Mouse (Mus musculus) heart, embryonic 14.5 days (tissue): ENCODE results near the gene Ptpdc1. TPM values are rescaled to one million over a fixed set of nuclear protein-coding genes. Genes with fewer than 3 reads are reported as not detected.

Source experiments
- ATAC-seq: fragments of 200-750 bp; cut with Nextera tagmentation; 2 replicates; pipeline ENCODE4 v1.8.0; 2017; ENCODE audit warnings: low read depth, moderate TSS enrichment; ENCODE audit not compliant: insufficient number of reproducible peaks, insufficient read depth, low FRiP score
- H3K27ac ChIP-seq, 2 experiments: fragments of 200-500 bp in 1 of 2; fragments of 300-500 bp in 1 of 2; sonication (generic) in 1 of 2; replicated peaks in 1 of 2; 2 replicates each; pipeline ENCODE4 v1.5.1; 2012 to 2014; ENCODE audit warnings: low read depth in 2 of 2, low read length in 2 of 2, control low read depth in 1 of 2, mild to moderate bottlenecking in 1 of 2, mixed read lengths in 1 of 2; ENCODE audit not compliant: control insufficient read depth in 1 of 2, insufficient read depth in 1 of 2
- H3K27me3 ChIP-seq: fragments of 300-500 bp; sonication (generic); 2 replicates; pipeline ENCODE4 v1.6.1; 2014; ENCODE audit warnings: mild to moderate bottlenecking, low read length, control low read depth; ENCODE audit not compliant: control insufficient read depth, insufficient read depth
- H3K36me3 ChIP-seq: fragments of 300-500 bp; sonication (generic); 2 replicates; pipeline ENCODE4 v1.6.1; 2014; ENCODE audit warnings: mild to moderate bottlenecking, control low read depth, low read length, mixed read lengths; ENCODE audit not compliant: control insufficient read depth, insufficient read depth
- H3K4me1 ChIP-seq, 2 experiments: fragments of 200-500 bp in 1 of 2; fragments of 300-500 bp in 1 of 2; sonication (generic) in 1 of 2; 2 replicates each; pipeline ENCODE4 v1.6.1; 2012 to 2014; ENCODE audit warnings: low read length in 2 of 2, control low read depth in 1 of 2, mixed read lengths in 1 of 2; ENCODE audit not compliant: control insufficient read depth in 2 of 2, insufficient read depth in 2 of 2
- H3K4me2 ChIP-seq: fragments of 300-500 bp; sonication (generic); 2 replicates; pipeline ENCODE4 v1.6.1; 2014; ENCODE audit warnings: mild to moderate bottlenecking, low read length
- H3K4me3 ChIP-seq, 2 experiments: fragments of 200-500 bp in 1 of 2; fragments of 300-500 bp in 1 of 2; sonication (generic) in 1 of 2; 2 replicates each; pipeline ENCODE4 v1.5.1; 2012 to 2014; ENCODE audit warnings: low read length in 2 of 2, mild to moderate bottlenecking in 2 of 2, control low read depth in 1 of 2, low read depth in 1 of 2, moderate library complexity in 1 of 2; ENCODE audit not compliant: control insufficient read depth in 1 of 2, insufficient read depth in 1 of 2
- H3K9ac ChIP-seq: fragments of 300-500 bp; sonication (generic); 2 replicates; pipeline ENCODE4 v1.6.1; 2014; ENCODE audit warnings: mild to moderate bottlenecking, low read length
- H3K9me3 ChIP-seq: fragments of 300-500 bp; sonication (generic); 2 replicates; pipeline ENCODE4 v1.6.1; 2016; ENCODE audit warnings: low read length, control low read depth; ENCODE audit not compliant: control insufficient read depth
- WGBS: fragments of 180-500 bp; shearing (Covaris S2); extraction: QIAGEN DNeasy Blood & Tissue Kit; methylation state at CpG from one replicate; pipeline ENCODE4 v1.1.7; 2014; 5-methylcytosine and 5-hydroxymethylcytosine counted together
- polyA plus RNA-seq: library from polyadenylated mRNA; unstranded; fragments of >200 nt; fragmentation: Nextera tagmentation; extraction: Ambion mirVana; gene quantifications from 2 replicates; pipeline ENCODE4 v1.2.1, GENCODE M21; 2014

Ptpdc1 gene
- polyA plus RNA-seq, 1 experiment from 2014 or later: 8.6 TPM

DNA sequence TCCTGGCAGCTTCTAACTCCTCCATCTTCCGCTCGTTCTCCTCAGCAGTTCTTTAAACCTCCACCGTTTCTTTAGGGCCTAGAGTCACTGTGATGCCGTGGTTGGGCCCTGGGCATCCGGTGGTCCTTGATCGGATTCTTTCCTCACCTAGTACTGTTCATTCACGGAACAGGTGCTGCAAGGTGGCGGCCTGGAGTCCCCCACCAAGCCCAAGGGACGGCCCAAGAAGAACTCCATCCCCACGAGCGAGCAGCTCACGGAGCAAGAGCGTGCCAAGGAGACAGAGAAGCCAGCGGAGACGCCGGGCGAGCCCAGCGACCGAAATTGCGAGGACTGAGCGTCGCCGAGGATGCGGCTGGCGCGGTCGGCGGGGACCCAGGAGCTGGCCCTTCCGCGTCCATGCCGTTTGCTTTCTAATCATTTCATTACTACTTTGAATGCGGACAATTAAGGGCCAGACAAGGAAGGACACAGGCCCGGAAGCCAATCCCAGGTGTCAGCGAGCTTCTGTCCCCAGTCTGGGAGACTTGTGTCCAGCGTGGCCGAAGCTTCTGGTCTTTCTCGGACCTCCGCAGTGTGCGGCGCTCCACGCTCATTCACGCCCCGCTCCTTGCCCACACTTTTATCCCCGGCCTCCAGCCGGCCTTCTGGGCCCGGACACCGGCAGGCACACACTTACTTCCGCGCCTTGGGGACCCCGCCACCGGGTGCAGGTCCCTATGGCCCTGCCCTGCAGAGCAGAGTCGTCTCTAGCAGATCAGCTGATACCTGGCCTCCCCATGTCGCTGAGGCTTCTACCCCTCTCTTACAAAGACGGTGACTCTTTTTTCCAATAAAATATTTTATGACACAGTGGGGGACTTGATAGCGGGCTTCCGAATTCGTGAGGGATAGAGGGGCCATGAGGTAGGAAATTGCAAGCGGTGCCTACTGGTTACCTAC, 40.5 kb upstream of the Ptpdc1 start:
- Histone ChIP-seq H3K4me2 (peak overlapping the region; percentile 11; the same call in 1 of the 2 replicates), H3K9me3 (no peaks in the 10 kb centered on the region)
- 3% methylated on average over 58 of the region's 58 CpGs for WGBS

DNA sequence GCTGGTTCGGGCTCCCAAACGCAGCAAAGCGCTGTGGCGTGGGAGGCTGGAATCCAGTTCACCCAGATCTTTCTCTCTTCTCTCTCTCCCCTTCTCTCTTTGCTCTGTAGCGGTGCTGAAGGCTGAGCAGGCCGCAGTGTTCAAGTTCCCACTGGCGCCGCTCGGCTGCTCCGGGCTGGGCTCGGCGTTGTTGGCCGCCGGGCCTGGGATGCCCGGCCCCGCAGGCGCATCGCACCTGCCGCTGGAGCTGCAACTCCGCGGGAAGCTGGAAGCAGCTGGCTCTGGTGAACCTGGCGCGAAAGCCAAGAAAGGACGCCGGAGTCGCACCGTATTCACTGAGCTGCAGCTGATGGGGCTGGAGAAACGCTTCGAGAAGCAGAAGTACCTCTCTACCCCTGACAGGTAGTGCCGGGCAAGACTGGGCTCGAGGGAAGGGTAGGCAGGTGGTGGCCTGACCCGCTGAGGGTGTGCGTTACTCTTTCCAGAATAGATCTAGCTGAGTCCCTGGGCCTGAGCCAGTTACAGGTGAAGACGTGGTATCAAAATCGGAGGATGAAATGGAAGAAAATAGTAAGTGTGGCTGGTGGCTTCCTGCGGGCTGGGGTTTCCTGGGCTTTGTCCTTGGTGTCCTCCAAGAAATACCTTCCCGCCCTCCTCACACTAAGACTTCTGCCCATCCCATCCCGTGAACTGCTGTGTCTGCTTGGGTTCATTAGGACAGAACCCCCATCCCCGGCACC, 39.6 kb upstream of the Ptpdc1 start:
- no peak overlapping the region for H3K4me3 ChIP-seq
- no peak overlapping the region for H3K4me2 ChIP-seq
- no peaks in the 10 kb centered on the region for H3K36me3 ChIP-seq
- 3% methylated on average over 39 of the region's 39 CpGs for WGBS
- H3K27ac ChIP-seq: no peak overlapping the region
- H3K4me1 ChIP-seq: peaks cover 3 to 27% of the 10 kb centered on the region in 2 experiments; a peak in 3 of 4 replicates
- no peaks in the 10 kb centered on the region for H3K9me3 ChIP-seq
- ATAC-seq: no peak
- peaks cover 99% of the 10 kb centered on the region for H3K27me3 ChIP-seq
- no peak overlapping the region for H3K9ac ChIP-seq

More for the DNA sequence above, 40.5 kb upstream of the Ptpdc1 start:
- Histone ChIP-seq H3K36me3 (no peaks in the 10 kb centered on the region), H3K9ac (no peak overlapping the region), H3K27ac (no peak overlapping the region), H3K27me3 (peaks cover 99% of the 10 kb centered on the region), H3K4me1 (peaks cover 3 to 23% of the 10 kb centered on the region in 2 experiments; a peak in 3 of 4 replicates), H3K4me3 (peak overlapping the region in 1 of 2 experiments; percentile 4; a peak in 1 of 4 replicates)
- ATAC-seq: no peak

DNA sequence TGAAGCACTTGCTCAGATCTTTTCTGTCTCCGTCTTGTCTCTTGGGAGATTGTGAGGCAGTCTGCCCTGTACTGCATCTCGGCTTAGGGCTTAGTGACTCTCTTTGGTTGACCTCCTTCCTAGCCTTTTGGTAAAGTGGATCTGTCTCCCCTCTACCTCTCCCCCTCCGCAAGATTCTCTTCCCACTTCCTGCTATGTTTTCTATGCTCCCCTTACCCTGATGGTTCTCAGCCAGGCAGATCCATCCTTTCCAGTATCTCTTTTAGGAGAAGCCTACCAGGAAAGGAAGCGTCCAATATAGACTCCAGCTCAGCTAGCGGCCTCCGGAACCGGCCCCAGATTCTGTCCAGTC, 38.5 kb upstream of the Ptpdc1 start:
- whole genome bisulfite sequencing: 17% methylated on average over 7 of the region's 7 CpGs
- no peak overlapping the region for H3K4me3 ChIP-seq
- H3K27ac ChIP-seq: no peak overlapping the region
- H3K36me3 ChIP-seq: no peaks in the 10 kb centered on the region
- H3K9me3 ChIP-seq: no peaks in the 10 kb centered on the region
- peaks cover 7 to 30% of the 10 kb centered on the region in 2 experiments for H3K4me1 ChIP-seq
- peaks cover 97% of the 10 kb centered on the region for H3K27me3 ChIP-seq
- ATAC-seq: no peak
- H3K4me2 ChIP-seq: no peak overlapping the region
- H3K9ac ChIP-seq: no peak overlapping the region

DNA sequence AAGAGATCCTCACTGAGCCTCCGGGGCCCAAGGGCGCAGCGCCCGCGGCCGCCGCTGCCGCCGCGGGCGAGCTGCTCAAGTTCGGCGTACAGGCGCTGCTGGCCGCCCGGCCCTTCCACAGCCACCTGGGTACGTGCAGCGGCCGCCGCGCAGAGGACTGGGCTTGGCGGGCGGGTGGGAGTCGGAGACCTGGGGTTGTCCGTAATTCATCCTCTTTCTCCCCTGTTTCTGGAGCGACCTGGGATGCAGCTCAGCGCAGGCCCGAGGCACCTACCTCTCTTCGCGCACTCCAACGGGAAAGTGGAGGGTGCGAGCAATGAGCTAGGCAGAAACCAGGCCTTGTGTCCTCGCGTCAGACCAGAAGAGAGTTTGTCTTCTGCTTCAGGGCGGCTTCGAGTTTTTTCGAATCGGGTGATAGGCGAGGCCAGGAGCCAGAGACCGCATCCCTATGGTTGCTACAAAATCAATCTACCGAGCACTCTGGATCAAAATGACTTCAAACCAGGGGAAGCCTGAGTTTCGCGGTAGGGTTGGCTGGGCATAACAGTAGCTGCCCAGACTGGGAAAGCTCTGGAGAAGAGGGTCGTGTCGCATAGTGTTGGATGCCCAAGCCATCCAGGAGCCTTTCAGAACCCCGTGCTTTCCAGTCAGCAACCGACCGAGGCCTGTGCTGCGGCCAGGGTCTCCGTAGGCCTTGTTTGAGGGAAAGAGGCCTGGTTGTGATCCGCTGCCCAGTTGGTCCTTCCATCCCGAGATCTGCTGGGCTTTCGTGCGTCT, 37.9 kb upstream of the Ptpdc1 start:
- H3K27me3 ChIP-seq: peaks cover 95% of the 10 kb centered on the region
- H3K4me3 ChIP-seq: peak overlapping the region; percentile 30 to 46
- no peaks in the 10 kb centered on the region for H3K9me3 ChIP-seq
- peaks cover 3 to 30% of the 10 kb centered on the region in 2 experiments for H3K4me1 ChIP-seq
- H3K27ac ChIP-seq: no peak overlapping the region
- H3K36me3 ChIP-seq: no peaks in the 10 kb centered on the region
- no peak for ATAC-seq
- H3K4me2 ChIP-seq: peak overlapping the region; percentile 85
- 5% methylated on average over 53 of the region's 54 CpGs for WGBS
- peak overlapping the region; percentile 22; the same call in 1 of the 2 replicates for H3K9ac ChIP-seq

DNA sequence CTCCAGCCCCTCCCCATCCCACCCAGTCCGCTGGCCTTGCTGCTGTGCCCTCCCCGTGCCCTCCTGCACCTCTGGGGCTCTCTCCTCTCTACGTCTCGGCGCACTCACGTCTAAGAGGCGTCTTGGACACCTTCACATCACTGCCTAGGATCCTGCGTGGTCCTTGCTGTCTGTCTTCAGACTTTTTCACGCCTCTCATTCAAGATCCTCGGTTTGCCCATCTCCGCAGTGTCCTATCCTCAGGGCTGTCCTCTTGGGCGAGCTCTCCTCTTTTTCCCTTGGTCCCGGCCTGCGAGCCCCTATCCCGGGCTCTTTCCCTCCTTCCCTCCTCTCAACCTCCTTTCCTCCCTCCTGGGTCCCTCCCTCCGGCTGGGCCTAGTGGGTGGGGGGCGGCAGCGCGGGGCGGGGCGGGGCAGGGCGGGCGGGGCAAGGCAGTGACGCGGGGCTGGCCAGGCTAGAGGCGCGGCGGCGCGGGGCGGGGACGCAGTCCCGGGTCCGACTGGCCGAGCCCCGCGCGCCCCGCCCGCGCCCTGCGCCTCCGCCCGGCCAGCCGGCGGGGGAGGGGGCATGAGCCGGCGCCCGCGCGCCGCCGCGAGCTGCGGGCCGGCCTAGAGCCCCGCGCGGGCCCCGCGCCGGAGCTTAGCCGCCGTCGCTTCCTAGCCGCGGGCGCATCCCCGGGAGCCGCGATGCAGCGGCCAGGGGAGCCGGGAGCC, 37.1 kb upstream of the Ptpdc1 start, which contains the start of gene Barx1:
TSS of gene Barx1 (plus strand) at position 568 of the 713 bp plus-strand sequence.
- H3K4me1 ChIP-seq: peaks cover 3 to 32% of the 10 kb centered on the region in 2 experiments
- H3K27ac ChIP-seq: no peak within 1 kb of the TSS

DNA sequence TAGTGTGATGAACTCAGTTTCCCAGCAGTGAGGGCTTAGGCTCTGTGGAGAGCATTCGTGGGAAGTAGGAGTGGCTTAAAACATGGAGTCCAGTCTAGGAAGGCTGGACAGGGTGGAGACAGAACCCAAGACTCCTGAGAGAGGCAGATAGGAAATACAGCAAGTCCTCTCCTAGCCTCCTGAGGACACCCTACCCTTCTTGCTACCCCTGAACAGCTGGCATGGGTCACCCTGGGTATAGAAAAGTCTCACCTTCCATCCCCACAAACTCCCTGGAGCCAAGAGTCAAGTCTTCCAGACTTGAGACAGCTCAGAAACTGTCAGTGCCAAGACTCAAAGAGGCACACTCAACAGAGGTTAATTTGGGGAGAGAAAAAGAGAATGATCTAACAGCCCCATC, 36.1 kb upstream of the Ptpdc1 start:
- WGBS: 14% methylated on average over 1 of the region's 1 CpGs
- no peaks in the 10 kb centered on the region for H3K36me3 ChIP-seq
- no peak for ATAC-seq

More for the DNA sequence above, 37.1 kb upstream of the Ptpdc1 start, which contains the start of gene Barx1:
- Histone ChIP-seq H3K36me3 (no peaks in the 10 kb centered on the region), H3K4me2 (peak within 1 kb of the TSS; percentile 85), H3K9ac (peak within 1 kb of the TSS; percentile 22; the same call in 1 of the 2 replicates), H3K9me3 (no peaks in the 10 kb centered on the region), H3K4me3 (peak within 1 kb of the TSS; percentile 30 to 46), H3K27me3 (peaks cover 95% of the 10 kb centered on the region)
- WGBS: under 1% methylated on average over 58 of the region's 73 CpGs
- ATAC-seq: no peak

More for the DNA sequence above, 36.1 kb upstream of the Ptpdc1 start:
- Histone ChIP-seq H3K4me1 (peaks cover 3 to 32% of the 10 kb centered on the region in 2 experiments), H3K27ac (no peak overlapping the region), H3K27me3 (peaks cover 95% of the 10 kb centered on the region), H3K4me3 (no peak overlapping the region), H3K9ac (no peak overlapping the region), H3K4me2 (no peak overlapping the region), H3K9me3 (no peaks in the 10 kb centered on the region)
